Mouse (Mus musculus): ENCODE measurements around the gene Efcab6. TPM values are rescaled to one million over a fixed set of nuclear protein-coding genes. Genes with fewer than 3 reads are reported as not detected.
"Not testable (repeated sequence)": the region's sequence is repeated elsewhere in the genome, so short reads cannot be mapped to it uniquely, and the experiment has no call there.

Efcab6 gene
- total RNA-seq (2017): 0.19 to 0.48 TPM (median 0.43 TPM) in 3 replicates

DNA sequence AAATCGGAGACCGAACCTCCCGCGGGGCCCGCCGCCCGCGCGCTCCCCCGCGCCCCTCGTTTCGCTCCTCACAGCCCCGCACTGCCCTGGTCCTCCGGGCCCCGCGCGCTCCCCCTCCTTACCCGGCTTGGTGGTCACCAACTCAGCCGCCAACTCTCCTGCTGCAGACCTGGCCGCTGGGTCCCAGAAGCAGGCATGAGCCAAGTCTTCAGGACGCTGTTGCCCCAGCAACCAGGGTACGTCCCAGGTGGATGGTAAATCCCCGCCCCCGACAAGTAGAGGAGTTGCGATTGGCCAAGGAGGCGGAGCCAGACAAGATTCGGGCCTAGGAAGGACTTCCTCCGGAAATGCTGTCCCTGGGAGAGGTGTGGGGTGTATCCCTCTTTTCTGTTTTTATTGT is at the start of gene Efcab6:
TSS of gene Efcab6 (minus strand) at position 240 of the 400 bp plus-strand sequence.
- ATAC-seq (replicated peaks; ENCODE audit: insufficient number of reproducible peaks, low FRiP score, low TSS enrichment, poor library complexity, severe bottlenecking): no peak

DNA sequence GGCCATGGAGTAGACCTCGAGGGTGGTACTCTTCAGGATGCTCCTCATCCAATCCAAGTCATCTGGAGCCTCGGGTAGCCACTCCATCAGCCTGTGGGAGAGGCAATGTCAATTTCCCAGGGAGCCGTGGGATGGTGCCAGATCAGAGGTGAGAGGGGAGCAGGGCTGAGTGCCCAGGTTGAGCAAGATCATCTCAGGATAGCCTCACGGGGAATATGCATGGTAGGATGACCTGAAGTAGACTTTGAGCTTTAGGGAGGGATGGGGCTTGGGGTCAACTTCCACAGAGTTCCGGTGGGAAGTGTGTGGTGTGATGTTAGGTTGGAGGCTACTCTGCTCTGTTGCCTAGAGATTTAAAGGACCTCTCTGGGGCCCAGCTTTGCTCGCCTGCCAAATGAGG is 48.7 kb upstream of the Efcab6 start:
- no peak for ATAC-seq (replicated peaks; ENCODE audit: insufficient number of reproducible peaks, low FRiP score, low TSS enrichment, poor library complexity, severe bottlenecking)

DNA sequence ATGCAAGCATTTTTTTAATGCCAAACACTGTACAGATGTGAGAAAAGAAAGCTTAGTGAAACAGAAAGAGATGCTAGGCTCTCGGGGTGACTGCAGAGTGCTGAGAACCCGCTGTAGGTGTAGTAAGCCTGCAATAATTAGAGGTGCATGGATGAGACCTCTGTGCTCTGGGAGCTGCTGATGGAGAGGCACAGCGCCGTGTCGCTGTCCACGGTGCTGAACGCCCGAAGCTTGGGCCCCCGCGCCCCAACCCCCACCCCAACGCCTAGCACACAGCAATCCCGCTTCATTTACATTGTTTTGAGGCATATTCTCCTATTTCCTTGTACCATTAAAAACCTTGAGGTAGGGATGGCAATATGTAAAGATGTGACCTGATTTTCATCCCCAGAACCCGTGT is 43.7 kb upstream of the Efcab6 start:
- no peak for ATAC-seq (replicated peaks; ENCODE audit: insufficient number of reproducible peaks, low FRiP score, low TSS enrichment, poor library complexity, severe bottlenecking)

DNA sequence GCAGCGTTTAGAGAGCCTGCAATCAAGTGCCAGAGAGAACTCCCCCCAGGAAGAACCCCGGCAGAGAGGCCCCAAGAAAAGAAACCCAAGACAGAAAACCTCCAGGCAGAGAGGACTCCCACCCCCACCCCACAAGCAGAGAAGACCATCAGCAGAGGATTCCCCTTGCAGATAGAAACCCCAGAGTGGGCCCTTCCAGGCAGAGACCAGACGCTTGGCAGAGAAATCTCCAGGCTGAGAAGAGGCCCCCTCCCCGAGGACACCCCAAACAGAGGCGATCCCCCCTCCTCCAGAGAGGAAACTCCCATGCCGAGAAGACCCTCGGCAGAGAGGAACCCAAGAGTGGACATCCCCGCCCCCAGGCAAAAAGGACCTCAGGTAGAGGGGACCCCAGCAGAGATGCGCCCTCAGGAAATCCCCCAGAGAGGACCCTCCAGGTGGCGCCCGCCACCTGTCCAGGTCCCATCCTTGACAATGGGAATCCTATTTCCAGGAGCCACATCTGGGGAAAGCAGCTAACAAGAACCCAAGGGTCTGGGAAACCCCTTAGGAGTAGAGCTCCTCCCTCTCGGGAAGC is 40.8 kb upstream of the Efcab6 start:
- ATAC-seq (replicated peaks; ENCODE audit: insufficient number of reproducible peaks, low FRiP score, low TSS enrichment, poor library complexity, severe bottlenecking): no peak

DNA sequence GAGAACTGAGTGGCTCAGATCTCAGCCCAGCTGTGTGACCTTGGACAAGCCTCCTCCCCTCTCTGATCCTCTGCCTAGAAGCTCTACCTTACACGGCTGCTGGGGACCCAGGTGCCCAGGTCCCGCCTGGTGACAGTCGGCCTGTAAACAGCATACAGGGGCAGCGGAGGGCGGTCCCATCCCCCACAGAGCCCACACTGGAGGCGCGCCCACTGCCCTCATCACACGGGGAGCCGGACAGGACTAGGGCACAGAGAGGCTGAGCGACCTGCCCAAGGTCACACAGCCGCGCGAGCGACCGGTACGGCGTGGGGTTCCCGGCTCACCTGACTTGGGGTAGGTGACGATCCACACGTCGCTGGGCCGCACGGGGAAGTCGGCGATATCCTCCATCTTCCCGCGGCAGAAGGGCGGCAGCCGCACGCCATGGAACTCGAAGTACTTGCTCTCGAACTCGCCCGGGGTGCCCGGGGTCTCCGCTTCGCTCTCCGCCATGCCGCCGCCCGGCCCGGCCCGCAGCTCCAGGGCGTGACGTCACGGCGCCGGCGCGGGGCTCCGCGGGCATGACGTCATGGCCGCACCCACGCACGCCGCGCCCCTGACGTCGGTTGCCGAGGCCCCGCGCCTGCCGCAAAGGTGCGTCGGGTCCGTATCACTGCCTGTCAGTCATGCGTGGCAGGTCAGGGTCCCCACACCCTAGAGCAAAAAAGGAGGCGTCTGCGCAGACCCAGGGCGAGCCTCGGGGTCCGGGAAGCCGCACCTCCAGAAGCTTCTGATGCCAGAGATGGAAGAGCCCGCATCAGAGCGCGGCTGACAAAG is 40.1 kb upstream of the Efcab6 start, which contains the start of gene Sult4a1:
TSS of gene Sult4a1 (minus strand) at position 650 of the 819 bp plus-strand sequence.
- no peak for ATAC-seq (replicated peaks; ENCODE audit: insufficient number of reproducible peaks, low FRiP score, low TSS enrichment, poor library complexity, severe bottlenecking)

DNA sequence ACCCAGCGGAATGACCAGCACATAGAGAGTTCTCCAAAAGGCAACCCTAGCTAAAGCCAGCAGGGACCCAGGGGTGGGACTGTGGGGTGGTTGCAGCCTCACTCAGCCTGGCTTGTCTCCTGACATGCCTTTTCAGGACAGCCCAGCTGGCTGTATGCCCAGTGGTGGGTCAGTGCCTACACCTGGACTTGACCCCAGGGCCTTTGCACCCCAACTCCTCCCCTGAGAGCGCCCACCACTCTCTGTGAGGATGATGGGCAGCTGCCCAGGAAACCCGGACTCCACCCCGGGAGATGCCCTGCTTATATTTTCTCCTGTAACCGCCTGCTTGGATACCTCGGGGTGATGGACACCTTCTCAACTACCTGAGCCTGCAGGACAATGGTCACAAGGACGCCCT is 39.4 kb upstream of the Efcab6 start:
- ATAC-seq (replicated peaks; ENCODE audit: insufficient number of reproducible peaks, low FRiP score, low TSS enrichment, poor library complexity, severe bottlenecking): no peak

DNA sequence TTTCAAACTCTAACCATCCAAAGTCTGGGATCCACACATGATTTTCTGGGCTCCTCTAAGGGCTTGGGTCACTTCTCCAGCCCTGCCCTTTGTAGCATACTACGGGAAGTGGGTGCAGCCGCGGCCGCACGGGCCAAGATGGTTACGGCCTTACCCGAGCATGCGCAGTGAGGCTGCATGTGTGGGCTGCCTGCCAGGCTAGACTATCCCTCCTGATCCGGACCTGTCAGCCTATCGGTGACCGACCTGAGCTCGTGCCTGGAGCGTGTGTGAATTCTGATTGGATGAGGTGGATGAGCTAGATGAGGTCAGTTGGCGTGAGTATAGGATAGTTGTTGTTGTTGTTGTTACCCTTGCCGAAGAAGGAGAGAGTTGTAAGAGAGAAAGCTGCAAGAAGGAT is 32.4 kb upstream of the Efcab6 start:
- ATAC-seq (replicated peaks; ENCODE audit: insufficient number of reproducible peaks, low FRiP score, low TSS enrichment, poor library complexity, severe bottlenecking): not testable (repeated sequence)

DNA sequence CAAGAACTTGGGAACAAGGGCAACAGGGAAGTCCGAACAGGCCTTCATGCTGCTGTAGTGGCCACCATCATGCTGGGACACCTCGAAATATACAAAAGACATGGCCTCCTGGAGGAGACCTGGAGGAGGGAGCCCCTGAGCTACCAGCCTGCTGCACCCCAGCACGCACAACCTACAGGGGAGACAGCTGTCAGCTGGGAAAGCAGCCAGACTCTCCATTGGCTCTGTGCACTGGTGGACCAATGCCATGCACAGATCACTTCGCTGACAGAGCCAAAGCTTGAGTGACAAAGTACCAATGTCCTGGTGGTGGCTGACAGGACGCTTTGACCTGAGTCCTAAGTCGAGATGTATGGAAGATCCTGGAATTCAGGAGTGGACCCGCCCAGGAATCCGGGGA is 30.9 kb upstream of the Efcab6 start:
- ATAC-seq (replicated peaks; ENCODE audit: insufficient number of reproducible peaks, low FRiP score, low TSS enrichment, poor library complexity, severe bottlenecking): no peak

DNA sequence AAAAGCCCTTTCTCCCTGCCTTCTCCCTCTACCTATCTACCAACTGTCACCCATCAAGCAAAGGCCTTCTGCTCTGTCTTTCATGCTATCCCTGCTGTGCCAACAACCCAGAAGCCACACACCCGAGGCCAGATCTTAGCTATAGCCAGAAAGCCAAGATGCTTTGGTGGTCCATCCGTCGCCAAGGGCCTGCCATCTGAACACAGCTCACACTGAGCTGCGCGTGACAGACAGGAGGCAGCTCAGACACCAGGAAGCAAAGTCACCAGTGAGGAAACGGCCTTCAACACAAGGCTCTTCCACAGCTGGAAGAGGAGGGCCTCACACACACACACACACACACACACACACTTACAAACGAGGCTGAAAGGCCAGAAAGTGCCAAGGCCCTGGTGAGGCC is 29.7 kb upstream of the Efcab6 start:
- no peak for ATAC-seq (replicated peaks; ENCODE audit: insufficient number of reproducible peaks, low FRiP score, low TSS enrichment, poor library complexity, severe bottlenecking)

DNA sequence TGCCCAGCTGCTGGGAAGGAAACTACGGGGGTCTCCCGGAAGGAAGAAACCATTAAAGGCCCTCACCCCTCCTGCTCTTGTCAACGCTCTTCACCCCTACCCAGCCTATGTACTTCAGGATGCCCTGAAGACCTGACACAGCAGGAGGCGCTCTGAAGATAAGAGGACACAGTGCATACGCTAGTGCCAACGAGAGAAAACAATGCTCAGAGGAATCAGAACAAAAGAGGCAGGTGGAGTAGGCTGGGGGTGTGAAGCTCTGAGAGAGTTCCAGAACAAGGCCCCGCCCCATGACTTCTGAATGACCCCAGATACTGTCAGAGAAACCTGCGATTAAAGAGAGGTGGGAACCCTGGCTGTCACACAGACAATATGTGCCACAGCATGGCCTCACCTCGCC is 21.6 kb upstream of the Efcab6 start:
- no peak for ATAC-seq (replicated peaks; ENCODE audit: insufficient number of reproducible peaks, low FRiP score, low TSS enrichment, poor library complexity, severe bottlenecking)

DNA sequence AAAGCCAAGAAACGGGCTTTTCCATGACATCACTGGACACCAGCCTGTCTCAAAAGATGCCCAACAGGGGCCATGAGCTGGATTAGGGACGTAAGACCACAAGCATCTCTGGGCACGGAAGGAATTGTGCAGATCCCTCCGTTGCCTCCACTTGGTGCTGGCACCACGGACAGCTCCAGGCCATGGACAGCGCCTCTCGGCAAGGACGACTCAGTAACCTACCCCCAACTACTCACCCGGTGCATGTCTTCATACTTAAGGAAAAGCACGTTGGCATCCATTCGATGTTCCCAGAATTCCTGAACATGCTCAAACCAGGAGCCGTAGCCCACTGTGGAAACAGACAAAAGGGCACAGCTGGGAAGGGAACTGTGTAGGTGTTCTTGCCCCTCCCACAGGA is 21.2 kb upstream of the Efcab6 start:
- no peak for ATAC-seq (replicated peaks; ENCODE audit: insufficient number of reproducible peaks, low FRiP score, low TSS enrichment, poor library complexity, severe bottlenecking)

DNA sequence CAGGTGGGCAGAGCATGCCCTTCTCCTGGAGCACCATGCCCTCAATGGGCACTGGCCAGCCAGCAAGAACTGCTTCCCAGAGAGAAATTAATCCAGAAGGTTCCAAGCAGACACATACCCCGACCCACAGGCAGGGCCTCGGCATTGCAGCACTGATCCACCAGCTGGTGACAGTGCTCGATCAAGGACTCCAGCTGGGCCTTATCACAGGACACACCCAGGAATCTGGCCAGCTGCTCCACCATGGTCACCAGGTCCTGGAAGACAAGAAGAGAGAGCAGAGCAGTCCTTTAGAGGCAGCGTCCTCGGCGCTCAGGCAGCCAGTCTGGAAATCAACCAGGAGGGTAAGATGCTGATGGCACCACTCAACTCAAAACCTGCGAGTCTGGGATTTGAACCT is 14.9 kb upstream of the Efcab6 start:
- no peak for ATAC-seq (replicated peaks; ENCODE audit: insufficient number of reproducible peaks, low FRiP score, low TSS enrichment, poor library complexity, severe bottlenecking)

DNA sequence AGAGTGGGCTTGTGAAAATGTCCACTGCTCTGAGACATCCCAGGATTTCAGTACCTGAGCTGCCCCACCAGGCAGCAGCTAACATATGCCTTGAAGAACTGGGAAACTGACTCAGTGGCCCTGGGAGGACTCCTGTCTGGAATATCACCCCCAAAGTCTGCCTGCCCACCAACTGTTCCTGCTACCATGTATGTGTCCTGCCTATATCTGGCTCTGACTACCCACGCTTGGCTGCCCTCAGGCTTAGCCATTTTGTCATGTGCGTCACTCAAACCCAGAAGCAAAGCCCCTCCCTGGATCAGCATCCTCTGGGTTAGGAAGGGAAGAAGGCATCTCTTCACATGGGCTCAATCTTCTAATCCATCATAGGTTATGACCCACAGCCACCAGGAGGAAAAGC is 14.3 kb upstream of the Efcab6 start:
- no peak for ATAC-seq (replicated peaks; ENCODE audit: insufficient number of reproducible peaks, low FRiP score, low TSS enrichment, poor library complexity, severe bottlenecking)

DNA sequence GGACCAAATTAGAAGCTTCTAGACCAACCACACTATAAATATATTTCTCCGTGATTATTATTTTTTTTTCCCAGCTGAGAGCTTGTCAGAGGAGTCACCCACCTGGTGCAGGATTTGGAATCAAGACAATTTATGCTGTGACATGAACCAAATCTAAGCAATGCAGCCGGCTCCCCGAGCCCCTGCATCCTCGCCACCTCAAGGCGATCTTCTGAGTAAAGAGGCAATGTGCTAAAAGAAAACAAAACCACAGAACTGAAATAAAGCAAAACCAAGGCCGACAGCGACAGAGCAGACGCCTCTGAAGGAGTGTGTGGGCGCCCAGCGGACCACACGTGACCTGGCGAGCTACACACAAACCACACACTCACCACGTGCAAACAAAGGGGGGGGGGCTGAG is 13.5 kb upstream of the Efcab6 start:
- no peak for ATAC-seq (replicated peaks; ENCODE audit: insufficient number of reproducible peaks, low FRiP score, low TSS enrichment, poor library complexity, severe bottlenecking)

DNA sequence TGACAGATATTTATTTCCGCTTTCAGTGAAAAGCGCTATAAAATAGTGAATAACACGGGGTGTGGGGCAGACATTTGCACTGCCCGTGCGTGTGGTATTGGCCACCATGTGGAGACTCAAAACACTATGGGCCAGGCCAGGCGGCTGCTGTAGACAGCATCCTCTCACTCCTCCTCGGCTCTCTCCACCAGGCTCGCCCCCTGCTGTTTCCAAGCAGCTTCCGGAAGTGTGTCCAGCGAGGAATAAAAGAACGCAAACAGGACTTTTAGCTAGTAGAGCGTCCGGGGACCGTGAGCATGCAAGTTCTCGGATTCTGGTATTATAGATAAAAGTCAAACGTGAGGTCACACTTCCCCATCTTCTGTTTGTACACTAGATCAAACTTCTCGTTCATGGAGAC is 12.0 kb upstream of the Efcab6 start:
- no peak for ATAC-seq (replicated peaks; ENCODE audit: insufficient number of reproducible peaks, low FRiP score, low TSS enrichment, poor library complexity, severe bottlenecking)

DNA sequence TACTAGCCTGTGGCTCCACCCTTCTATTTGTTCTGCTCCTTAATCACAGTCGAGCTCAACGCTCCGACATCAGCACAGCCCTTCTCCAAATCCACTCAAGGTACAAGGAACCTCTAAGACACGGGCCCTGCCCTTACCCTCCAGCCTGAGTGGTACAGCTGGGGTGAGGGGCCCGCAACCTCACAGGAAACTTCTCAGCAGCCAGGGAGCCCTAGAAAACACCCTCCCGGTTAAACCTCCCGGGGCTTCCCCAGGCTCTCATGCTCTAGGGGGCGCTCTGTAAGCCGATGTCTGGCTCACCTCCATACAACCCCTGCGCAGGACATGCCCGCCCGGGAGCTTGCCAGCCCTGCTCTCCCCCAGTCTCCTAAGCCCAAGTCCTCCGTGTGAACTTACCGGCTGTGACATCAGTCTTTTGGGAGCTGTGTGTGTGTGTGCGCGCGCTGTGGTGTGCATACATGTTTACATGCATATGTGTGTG is 9.6 kb upstream of the Efcab6 start:
- ATAC-seq (replicated peaks; ENCODE audit: insufficient number of reproducible peaks, low FRiP score, low TSS enrichment, poor library complexity, severe bottlenecking): no peak

DNA sequence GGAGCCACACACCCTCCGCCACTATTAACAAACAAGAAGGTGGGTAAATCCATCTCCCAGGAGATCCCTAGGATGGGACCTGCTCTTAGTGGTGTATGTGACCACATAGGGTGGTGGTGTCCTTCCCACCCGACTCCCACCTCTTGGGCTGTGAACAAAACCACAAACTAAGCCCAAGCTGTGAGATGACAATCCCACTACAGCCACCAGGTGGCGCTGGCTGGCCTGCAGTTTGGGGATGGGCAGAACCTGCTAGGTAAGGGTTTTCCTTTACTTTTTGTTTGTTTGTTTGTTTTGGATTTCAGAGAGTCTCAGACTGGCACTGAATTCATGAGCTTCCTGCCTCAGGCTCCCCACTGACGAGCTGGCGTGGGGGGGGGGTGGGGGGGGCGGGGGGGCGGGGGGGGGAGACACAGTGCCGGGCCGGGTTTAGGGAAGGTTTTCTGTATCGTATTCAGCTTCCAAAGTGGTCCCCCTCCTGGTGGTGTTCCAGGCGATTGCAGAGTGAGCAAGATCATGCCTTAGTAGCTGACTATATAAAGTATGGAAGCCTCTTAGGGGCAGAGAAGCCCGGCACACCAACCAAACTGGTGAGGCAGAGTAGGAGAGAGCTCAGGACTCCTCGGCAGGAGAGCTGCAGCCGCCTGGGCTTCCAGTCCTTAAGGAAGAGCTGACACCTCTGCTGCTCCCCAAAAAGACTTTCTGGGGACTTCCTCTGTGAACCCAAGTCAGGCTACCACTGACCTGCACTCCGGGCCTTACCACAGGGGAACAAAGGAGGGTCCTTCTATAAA is 8.9 kb upstream of the Efcab6 start:
- no peak for ATAC-seq (replicated peaks; ENCODE audit: insufficient number of reproducible peaks, low FRiP score, low TSS enrichment, poor library complexity, severe bottlenecking)

DNA sequence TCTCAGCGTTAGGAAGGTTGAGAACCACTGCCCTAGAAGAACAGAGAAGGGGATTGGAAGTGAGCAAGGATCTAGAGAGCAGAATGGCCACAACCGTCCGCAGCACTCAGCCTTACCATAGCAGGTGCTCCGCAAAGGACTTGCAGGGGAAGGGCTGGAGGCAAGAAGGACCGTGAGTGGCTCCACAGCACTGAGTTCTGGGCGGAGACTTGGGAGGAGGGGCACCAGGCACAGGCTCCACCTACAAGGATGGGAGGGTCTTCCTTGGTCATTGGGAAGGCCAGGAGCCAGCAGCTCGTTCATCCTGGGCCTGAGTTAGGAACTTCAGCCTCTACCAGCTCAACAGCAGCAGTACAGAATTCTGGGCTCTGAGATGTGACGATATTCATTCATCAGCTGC is 7.9 kb upstream of the Efcab6 start:
- ATAC-seq (replicated peaks; ENCODE audit: insufficient number of reproducible peaks, low FRiP score, low TSS enrichment, poor library complexity, severe bottlenecking): no peak

DNA sequence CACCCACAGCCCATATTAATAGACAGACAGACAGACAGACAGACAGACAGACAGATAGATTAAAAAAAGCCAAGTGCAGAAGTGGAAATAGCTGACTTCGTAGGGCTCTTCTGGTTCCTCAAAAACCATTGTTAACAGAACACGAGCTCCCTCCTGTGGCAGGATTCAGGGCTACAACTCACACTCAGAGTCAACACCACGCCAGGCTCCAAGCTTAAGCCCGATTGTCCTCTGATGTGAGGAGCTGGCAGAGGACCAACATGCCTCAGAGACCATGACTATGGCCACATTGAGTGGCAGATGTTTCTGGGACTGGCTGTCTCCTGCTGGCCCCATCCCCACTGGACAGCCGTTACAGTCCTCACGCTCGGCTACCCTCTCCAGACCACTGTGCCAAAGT is 7.0 kb upstream of the Efcab6 start:
- no peak for ATAC-seq (replicated peaks; ENCODE audit: insufficient number of reproducible peaks, low FRiP score, low TSS enrichment, poor library complexity, severe bottlenecking)
